Mouse (Mus musculus) erythroblast, adult 5-6 weeks (primary cell): ENCODE results near the gene Hist1h2ac. TPM values are rescaled to one million over a fixed set of nuclear protein-coding genes. Genes with fewer than 3 reads are reported as not detected.
"Not testable (repeated sequence)": the region's sequence is repeated elsewhere in the genome, so short reads cannot be mapped to it uniquely, and the experiment has no call there.

Source experiments
- ATAC-seq: replicated peaks from 2 replicates; pipeline ENCODE4 v1.8.0; 2016; ENCODE audit warnings: moderate number of reproducible peaks, mild to moderate bottlenecking, moderate TSS enrichment, inconsistent platforms; ENCODE audit not compliant: poor library complexity, low FRiP score, severe bottlenecking
- total RNA-seq, 2 experiments: library from RNA; stranded (forward) in 1 of 2; stranded (reverse) in 1 of 2; fragments of 150-400 nt in 1 of 2; fragments of 200-764, 138-1000 nt in 1 of 2; gene quantifications; 2 replicates each; pipeline versions ENCODE4 v1.2.3 to v1.2.4; 2015 to 2017; ENCODE audit warnings: low replicate concordance in 2 of 2

Hist1h2ac gene
- total RNA-seq (2015; ENCODE audit: low replicate concordance), result 5.6 and 12.3 TPM in 2 replicates
- 55.5 and 70.6 TPM in 2 replicates for total RNA-seq (2017; ENCODE audit: low replicate concordance)

DNA sequence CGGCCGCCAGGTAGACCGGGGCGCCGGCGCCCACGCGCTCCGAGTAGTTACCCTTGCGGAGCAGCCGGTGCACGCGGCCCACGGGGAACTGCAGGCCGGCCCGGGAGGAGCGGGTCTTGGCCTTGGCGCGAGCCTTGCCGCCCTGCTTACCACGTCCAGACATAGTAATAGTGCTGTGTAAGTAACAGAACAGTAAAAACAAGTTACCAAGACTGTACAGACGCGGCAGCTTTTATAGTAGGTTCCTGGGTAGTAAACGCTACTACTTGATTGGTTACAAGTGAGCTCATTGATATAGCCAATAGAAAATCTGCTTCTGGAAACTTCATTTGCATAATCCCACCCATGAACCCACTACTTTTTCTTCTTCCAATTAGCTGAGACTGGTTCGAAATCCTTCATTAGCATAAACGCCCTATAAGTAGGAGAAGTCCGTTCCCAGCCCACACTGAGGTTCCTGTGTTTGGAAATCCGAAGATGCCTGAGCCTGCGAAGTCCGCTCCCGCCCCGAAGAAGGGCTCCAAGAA is at the start of gene Hist1h2ac, which contains the start of gene Hist1h2bc:
Hist1h2ac (minus strand) TSS at position 194 of the 527 bp plus-strand sequence.
Hist1h2bc (plus strand) TSS at position 445 of the 527 bp plus-strand sequence.
- ATAC-seq, result peak; percentile 87

DNA sequence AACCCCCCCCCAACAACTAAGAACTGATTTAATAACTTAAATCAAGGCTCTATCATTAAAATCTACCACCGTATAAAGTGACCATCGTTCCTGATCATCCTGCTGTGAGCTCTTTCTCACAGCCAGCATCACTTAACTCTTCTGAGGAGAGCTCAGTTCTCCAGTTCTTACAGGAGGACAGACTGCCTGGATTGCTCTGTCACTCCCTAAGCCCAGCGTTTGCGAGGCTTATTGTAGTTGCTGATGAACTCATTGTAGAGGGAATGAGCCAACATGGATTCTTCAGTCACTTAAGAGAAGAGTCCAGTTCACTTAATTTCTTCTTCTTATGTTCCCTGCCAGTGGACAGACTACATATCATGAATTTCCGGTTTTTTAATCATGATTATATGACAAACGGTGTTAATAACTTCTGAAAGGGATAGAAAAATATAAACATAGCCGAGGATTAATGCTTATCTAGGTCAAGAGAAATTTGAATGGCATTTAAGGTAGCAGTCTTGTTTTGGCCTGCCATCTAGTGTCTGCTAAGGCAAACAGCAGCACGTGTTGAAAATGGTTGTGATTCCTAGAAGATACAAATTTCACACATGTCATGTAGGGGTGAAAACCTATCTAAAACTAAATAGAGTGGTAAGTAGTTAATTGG is 48.5 kb upstream of the Hist1h2ac start:
- ATAC-seq, result peak; percentile 88

DNA sequence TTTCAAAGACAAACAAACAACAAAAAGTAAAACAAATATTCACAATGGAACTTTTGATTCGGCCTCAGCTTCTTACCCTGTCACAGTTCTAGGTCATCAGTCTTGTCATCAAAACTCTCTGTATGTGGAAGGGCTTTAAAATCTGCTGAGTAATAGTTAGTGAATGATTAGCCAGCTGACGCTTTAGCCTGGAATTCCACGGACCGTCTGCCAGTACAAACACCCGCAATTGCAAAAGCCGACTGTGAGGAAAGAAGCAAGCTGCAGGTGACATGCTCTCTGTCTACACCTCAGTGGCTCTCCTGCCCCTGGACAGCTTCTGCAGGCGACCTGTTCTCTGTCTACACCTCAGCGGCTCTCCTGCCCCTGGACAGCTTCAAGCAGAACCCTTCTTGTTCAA is 46.7 kb upstream of the Hist1h2ac start:
- peak; percentile 44; the same call in 1 of the 2 replicates for ATAC-seq

DNA sequence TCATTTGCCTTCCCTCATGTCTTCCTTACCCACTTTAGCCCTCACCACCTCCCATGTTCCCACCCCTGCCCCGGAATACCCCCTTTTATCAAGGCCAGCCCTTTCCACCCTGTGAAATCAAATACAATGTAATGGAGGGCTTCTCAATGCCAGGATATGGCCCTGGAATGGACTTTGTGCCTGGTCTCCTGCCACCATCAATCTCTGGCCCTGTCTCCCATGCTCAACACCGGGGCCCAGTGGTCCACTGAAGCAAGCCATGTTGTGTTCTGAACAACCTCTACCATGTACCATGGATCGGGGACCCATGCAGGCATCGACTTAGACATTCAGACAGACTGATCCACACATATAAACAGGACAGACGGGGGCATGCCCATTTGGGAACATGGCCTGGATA is 46.0 kb upstream of the Hist1h2ac start:
- ATAC-seq, result no peak

DNA sequence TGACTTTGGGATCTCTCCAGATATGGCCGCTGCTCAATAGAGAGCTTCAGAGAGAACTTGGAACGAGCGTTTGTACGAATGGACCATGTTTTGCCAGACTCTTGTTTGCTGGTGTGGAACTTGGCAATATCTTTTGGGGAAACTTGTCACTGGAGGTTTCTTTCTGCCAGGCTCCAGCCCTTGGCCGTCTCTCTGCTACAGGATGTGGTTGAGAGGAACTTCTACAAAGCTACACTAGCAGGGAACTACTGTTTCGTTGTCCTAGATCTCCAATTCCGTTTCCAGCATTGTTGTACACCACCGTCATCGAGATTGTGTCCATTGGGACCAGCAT is 45.4 kb upstream of the Hist1h2ac start:
- no peak for ATAC-seq

DNA sequence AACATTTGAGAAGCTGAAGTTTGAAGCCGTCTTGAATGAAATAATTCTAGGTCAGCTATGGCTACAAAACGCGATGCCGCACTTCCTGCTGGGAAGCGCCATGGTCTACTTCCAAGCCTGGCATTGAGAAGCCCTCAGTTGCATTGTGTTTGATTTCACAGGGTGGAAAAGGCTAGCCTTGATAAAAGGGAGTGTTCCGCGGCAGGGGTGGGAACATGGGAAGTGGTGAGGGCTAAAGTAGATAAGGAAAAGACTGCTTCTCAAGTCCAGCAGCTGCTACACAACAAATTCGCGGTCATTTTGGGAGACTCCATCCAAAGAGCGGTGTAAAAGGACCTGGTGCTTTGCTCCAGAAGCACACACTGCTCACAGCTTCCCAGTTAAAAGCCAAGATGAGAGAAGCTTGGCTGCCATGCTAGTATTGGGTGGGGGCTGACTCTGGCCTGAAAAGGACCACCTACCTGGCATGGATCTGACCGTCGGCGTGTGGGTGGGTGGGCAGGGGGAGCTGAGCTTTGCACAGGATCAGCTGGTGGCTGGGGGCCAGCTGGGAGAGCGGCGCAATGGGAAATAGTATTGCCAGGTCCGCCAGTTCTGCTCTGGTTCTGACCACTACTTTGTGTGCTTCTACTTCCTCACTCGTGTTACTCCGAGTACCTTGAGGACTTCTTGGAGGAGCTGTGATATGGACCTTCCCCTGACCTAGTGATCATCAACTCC is 44.9 kb upstream of the Hist1h2ac start:
- no peak for ATAC-seq

DNA sequence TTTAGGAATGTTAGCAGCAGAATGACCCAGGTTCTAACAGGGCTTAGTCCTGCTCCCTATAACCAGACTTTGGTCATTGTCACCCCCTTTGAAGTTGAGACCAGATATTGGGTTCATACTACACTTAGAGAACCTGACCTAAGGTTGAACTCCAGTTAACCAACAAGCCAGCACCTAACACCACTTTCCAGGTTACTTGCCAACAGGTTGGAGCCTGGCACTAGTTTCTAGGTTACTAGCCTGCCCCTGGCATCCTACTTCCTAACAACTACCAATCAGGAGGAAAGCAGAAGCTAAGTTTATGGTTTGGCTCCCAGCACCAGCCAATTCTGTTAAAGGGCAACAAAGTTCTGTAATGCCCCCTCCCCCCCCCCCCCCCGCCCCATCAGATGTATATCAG is 41.5 kb upstream of the Hist1h2ac start:
- ATAC-seq, result no peak

DNA sequence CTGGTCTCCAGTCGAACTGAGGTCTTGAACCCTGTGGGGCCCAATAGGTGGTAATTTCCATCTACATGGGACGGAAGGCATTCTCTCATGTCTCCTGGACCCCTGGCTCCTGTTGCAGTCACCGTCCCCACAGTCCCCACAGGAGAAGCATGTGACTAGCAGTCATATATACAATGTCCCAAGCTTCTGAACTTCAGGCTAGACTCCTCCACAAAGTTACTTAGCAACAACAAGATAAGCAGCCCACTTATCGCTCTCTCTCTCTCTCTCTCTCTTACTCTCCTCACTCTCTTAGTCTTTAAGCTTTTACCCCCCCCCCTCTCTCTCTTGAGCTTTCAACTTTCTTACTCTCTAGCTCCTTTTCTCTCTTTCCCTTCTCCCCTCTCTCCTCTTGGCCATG is 40.5 kb upstream of the Hist1h2ac start:
- ATAC-seq, result no peak

DNA sequence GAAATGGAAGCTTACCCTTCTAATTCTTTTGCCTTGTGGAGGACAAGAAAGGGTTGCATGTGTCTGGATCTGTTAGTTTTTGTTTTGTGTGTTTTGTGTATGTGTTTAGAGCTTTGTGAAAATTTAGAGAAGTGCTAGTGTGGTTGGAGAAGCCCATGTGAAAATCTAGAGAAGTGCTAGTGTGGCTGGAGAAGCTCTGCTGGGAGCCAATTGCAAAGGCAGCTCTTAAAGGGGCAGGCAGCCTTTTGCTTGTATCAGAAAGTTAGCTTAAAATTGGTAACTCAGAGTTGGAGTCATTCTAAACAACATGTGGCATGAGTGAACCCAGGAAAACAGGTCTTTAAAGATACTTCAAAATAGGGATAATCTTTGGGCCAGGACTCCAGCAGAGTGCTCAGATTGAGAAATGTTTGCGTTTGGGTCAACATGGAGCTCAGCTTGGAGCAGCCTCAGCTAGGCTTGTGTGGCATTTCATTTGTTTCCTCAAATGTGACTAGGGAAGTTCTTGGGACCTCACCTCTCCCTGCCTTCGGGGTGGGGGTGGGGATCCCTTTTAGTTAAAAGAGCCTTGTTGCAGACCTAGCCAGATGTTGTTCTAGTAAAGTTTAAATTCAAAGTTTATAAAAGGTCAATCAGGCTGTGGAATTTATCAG is 34.0 kb upstream of the Hist1h2ac start:
- ATAC-seq, result not testable (repeated sequence)

DNA sequence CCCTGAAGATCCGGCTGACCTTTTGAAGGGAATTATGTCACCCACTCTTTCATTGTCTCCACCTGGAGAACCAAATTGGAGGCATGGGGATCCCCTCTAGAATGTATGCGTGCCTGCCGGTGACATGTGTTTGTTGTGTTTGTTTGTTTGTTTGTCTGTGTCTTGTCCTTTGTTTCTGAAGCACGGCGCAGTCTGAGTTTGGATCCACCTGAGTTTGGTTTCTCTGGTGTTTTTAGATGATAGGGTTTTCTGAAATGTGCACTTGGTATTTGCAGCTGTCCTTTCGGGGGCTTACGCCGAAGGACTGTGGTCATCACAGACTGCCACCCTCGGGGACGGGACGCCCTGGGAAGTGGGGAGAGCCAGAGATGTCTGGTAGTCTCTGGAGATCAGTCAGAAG is 33.4 kb upstream of the Hist1h2ac start:
- no peak for ATAC-seq

DNA sequence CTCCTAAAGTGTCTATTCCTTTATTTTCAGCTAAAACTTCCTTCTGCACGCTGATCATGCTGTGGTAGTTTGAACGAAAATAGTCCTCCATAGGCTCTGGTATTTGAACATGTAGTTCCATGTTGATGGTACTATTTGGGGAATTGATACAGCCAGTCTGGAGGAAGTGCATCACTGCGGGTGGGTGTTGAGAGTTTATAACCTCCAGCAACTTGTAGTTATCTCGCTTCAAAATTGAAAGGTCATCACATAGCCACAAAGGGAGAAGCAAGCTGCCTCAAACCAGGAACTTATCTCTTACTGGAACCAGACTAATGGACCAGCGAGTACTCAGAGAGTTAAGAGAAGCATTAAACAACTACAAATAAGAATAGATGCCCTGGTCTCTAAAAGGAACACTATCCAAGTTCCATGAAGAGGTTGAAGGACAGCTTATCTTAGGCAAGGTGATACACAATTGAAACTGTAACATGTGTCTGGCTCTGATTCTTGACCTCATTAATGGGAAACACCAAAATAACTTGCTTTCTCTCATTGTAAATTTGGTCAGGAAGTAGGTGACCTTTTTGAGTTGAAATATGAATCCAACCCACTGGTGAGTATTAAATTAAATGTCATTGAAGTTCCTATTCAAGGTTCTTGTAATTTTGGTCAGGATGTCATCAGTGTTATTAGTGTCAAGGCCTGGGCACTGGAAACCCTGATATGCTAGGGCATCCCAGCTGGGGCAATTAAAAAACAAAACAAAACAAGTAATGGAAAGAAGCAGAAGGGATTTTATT is 32.7 kb upstream of the Hist1h2ac start:
- ATAC-seq, result no peak

DNA sequence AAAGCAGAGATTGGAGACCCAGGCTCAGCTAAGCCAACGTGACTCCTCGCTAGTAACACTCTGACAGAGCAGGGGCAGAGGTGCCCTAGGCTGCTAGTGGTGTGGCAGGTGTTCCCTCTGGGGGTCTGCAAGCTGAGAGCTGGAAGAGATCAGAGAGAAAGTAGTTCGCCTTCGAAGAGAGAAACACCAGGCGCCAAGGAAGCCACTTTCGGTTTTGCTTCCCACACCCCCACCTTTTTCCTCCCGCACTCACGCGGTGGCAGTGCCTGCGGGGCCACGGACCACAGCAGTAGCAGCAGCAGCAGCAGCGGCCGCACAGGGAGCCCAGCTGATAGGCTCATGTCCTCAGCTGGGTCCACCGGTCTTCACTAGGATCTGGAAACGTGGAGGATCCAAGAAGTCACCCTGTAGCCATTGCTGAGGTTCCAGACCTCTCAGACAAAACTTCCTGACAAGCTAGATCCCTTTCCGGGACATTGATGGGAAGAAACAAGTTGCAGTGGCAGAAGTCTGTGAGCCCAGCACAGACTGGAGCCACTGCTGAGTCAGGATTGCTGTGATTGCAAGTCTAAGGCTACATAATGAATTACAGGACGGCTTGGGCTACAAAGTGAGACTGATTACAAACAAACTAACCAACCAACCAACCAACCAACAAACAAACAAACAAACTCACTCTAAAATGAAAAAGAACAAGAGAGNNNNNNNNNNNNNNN is 26.8 kb upstream of the Hist1h2ac start, which contains the start of gene Hfe:
Hfe (minus strand) TSS at position 481 of the 716 bp plus-strand sequence.
- peak; percentile 57; the same call in 1 of the 2 replicates for ATAC-seq

DNA sequence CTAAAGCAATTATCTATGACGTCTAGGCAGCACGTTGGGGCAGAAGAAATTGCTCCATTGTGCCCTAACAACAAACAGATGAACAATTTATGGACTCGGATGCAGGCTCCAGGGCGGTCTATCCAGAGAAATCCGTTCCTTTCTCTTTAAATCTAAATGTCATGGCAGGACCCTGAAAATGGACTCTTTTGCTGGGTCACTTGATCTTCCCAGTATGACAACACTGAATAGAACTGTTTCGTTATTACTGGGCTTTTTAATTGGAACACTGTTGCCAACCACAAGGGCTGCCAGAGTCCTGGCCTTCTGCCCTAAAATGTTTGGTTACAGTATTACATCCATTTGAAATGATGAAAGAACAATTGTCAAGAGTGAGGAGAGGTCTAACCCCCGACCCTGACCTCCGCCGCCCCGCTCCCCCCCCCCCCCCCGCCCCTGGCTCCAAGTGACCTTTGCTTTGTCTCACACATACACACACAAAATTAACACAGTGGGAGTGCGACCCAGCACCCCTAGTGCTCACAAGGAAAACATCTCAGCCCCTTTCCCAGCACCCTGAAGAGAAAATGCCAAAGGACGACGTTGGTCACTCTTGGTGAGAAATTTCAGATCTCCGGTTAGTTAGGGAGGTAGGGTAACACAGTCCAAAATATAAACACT is 26.1 kb upstream of the Hist1h2ac start:
- ATAC-seq, result no peak

DNA sequence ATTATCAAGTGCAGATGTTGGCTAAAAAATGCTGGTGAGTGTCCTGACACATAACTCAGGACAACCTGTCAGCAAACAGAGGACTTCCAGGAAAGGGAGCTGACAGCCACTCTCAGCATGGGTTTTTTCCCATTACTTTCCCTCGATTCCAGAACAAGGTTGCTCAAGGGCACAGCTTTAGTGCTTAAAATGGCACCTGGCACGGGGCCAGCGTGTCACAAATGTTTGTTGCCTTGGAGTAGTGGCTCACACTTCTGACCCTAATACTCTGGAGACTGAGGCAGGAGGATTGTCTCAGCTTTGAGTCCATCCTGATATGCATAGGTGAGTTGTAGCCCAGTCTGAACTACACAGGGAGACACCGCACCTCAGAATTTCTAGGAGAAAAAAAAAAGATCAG is 24.9 kb upstream of the Hist1h2ac start:
- no peak for ATAC-seq

DNA sequence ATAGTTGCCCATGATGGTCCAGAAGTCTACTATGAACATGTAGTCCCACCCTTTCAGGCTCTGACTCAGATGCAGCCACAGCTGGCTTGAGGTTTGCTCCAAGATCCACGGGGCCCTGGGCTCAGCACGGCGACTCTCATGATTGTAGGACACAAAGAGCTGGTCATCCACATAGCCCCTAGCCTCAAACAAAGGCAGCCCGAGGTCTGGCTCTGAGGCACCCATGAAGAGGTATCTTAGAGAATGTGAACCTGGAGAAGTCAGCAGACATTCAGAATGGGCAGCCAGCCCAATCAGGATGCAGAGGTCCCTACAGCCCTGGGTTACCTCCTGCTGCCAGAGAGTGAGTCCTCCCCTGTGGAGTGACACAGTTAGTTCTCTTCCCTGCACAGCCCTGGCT is 24.3 kb upstream of the Hist1h2ac start:
- no peak for ATAC-seq

DNA sequence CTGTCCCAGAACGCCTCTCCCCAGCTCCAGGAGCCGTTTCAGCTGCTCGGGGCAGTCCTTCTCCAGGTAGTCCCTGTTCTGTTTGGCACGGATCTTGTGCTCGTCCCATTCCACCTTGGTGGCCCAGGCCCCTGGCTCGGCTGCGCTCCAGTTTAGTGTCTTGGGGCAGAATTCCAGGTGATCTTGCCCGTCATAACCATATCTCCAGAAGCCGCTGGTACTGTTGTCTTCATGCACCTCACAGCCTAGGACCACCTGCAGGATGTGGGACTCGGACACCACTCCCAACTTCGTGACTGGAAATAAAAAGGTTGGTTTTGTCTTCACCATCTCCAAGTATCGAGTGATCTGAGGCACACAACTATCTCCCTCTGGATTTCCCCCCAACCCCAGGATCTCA is 23.0 kb upstream of the Hist1h2ac start:
- no peak for ATAC-seq

DNA sequence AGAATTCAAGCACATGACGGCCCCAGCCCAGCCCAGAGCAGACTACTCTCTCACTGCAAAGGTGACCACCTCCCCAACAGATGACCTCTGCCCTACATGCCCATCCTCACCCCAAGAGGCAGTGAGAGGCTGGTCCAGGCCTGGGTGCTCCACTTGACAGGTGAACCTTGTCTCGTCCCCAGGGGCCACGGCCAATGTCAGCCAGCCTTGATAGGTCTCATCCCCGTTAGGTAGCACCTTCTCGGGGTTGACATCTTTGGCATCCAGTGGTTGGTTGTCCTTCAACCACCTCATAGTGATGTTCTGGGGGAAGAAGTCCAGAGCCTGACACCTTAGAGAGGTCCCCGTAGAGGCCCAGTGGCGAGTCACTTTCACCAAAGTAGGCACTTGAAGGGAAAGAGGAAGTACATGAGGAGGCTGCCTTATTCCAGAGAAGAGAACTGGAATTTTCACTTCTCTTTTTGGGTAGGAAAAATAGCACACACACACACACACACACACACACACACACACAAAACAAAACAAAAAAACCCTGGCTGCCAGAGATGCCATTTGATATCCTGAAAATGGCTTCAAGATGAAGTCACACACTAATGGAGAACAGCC is 22.1 kb upstream of the Hist1h2ac start:
- no peak for ATAC-seq

DNA sequence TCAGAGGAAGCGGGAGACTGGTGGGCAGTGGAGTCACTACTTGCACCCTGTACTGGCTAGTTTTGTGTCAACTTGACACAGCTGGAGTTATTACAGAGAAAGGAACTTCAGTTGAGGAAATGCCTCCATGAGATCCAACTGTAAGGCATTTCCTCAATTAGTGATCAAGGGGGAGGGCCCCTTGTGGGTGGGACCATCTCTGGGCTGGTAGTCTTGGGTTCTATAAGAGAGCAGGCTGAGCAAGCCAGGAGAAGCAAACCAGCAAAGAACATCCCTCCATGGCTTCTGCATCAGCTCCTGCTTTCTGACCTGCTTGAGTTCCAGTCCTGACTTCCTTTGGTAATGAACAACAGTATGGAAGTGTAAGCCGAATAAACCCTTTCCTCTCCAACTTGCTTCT is 19.1 kb upstream of the Hist1h2ac start:
- ATAC-seq, result not testable (repeated sequence)
